Mouse (Mus musculus) C2C12 (cell line): ENCODE measurements at regions not wholly inside any gene's neighbourhood (a gene's known extent, or its start where the extent isn't known, plus 50 kb on each side); places are given as distances from the start of the nearest gene placed in this dataset.

ENCODE experiments used
- CTCF ChIP-seq: IDR thresholded peaks from one replicate; pipeline ENCODE4 v1.5.1; 2011; ENCODE audit not compliant: control insufficient read depth, insufficient read depth, insufficient read length
- MAX ChIP-seq: IDR thresholded peaks from one replicate; pipeline ENCODE4 v1.6.1; 2011; ENCODE audit warnings: mild to moderate bottlenecking, control low read depth
- MYOD1 ChIP-seq: IDR thresholded peaks from one replicate; pipeline ENCODE4 v1.6.1; 2011; ENCODE audit warnings: low read depth; ENCODE audit not compliant: control insufficient read depth, insufficient read length
- MYOG ChIP-seq: IDR thresholded peaks from one replicate; pipeline ENCODE4 v1.6.1; 2011; ENCODE audit not compliant: control insufficient read depth, insufficient read length; ENCODE audit errors: extremely low read depth
- USF1 ChIP-seq: IDR thresholded peaks from one replicate; pipeline ENCODE4 v1.6.1; 2011; ENCODE audit warnings: low read depth, mild to moderate bottlenecking, control low read depth, moderate library complexity

GRCm38 (mm10) chr8:88922840-88923239, 121.1 kb downstream of the Sall1 start:
- TF ChIP-seq CTCF (no peak), USF1 (no peak), MYOD1 (no peak), MYOG (no peak), MAX (no peak)
